Mouse (Mus musculus): ENCODE results near the gene Slc25a45.

DNA sequence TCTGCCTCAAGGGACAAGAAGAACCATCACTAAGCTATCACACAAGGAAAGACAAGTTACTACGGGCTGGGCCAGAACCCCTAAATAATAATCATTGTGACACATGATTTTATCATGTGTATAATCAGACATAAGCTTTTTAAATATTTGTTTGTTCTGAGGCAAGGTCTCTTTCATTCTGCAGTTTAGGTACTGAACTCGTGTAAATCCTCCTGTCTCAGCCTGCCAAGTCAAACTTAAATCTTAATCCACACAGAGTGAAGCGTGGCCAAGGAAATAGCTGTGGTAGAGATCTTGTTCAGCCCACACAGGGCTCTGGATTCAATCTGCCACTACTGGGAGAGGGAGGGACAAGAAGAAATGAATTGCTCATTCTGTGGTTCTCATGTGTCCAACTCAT lies 29.7 kb downstream of the Slc25a45 start:
- TF ChIP-seq EP300 (IDR thresholded peaks at IDR 0.05) (no peak), CTCF (IDR thresholded peaks at IDR 0.05) (no peak)

All from lung, postnatal 0 days (tissue).